Mouse (Mus musculus) stomach, embryonic 16.5 days (tissue): ENCODE data around the gene Gm13305. TPM values are rescaled to one million over a fixed set of nuclear protein-coding genes. Genes with fewer than 3 reads are reported as not detected.
"Not testable (repeated sequence)": the region's sequence is repeated elsewhere in the genome, so short reads cannot be mapped to it uniquely, and the experiment has no call there.

ENCODE experiments used
- ATAC-seq: fragments of 200-750 bp; cut with Nextera tagmentation; 2 replicates; pipeline ENCODE4 v1.8.0; 2017; ENCODE audit warnings: moderate number of reproducible peaks, moderate TSS enrichment; ENCODE audit not compliant: insufficient read depth, low FRiP score
- H3K27ac ChIP-seq: fragments of 300-500 bp; sonication (generic); 2 replicates; pipeline ENCODE4 v1.5.1; 2014; ENCODE audit warnings: low read length
- H3K27me3 ChIP-seq: fragments of 300-500 bp; sonication (generic); 2 replicates; pipeline ENCODE4 v1.6.1; 2014; ENCODE audit warnings: low read length, control low read depth, mixed read lengths; ENCODE audit not compliant: control insufficient read depth, insufficient read depth
- H3K36me3 ChIP-seq: fragments of 300-500 bp; sonication (generic); 2 replicates; pipeline ENCODE4 v1.6.1; 2014; ENCODE audit warnings: low read length; ENCODE audit not compliant: control insufficient read depth, insufficient read depth
- H3K4me1 ChIP-seq: fragments of 300-500 bp; sonication (generic); 2 replicates; pipeline ENCODE4 v1.6.1; 2014; ENCODE audit warnings: low read length, control low read depth, mixed read lengths; ENCODE audit not compliant: control insufficient read depth, insufficient read depth
- H3K4me2 ChIP-seq: fragments of 300-500 bp; sonication (generic); 2 replicates; pipeline ENCODE4 v1.6.1; 2014; ENCODE audit warnings: low read depth, low read length, mixed read lengths
- H3K4me3 ChIP-seq: fragments of 300-500 bp; sonication (generic); replicated peaks from 2 replicates; pipeline ENCODE4 v1.5.1; 2014; ENCODE audit warnings: mild to moderate bottlenecking, low read length
- H3K9ac ChIP-seq: fragments of 300-500 bp; sonication (generic); 2 replicates; pipeline ENCODE4 v1.6.1; 2014; ENCODE audit warnings: low read length
- H3K9me3 ChIP-seq: fragments of 300-500 bp; sonication (generic); replicated peaks from 2 replicates; pipeline ENCODE4 v1.6.1; 2016; ENCODE audit warnings: low read length, control low read depth; ENCODE audit not compliant: control insufficient read depth
- WGBS: fragments of 180-500 bp; shearing (Covaris S2); extraction: QIAGEN DNeasy Blood & Tissue Kit; methylation state at CpG from one replicate; pipeline ENCODE4 v1.1.7; 2014; 5-methylcytosine and 5-hydroxymethylcytosine counted together
- polyA plus RNA-seq: library from polyadenylated mRNA; unstranded; fragments of >200 nt; fragmentation: Nextera tagmentation; extraction: Ambion mirVana; gene quantifications from 2 replicates; pipeline ENCODE4 v1.2.1, GENCODE M21; 2015

Gm13305 gene
- 0.30 TPM in 1 of 2 replicates, not detected in the other for polyA plus RNA-seq

- ATAC-seq, H3K27ac ChIP-seq, H3K9me3 ChIP-seq, H3K4me1 ChIP-seq, H3K4me3 ChIP-seq, H3K27me3 ChIP-seq, H3K36me3 ChIP-seq, H3K4me2 ChIP-seq, H3K9ac ChIP-seq: not testable (repeated sequence)
- no CpG with 5 or more reads among the region's 7 CpGs for WGBS
Measured at GRCm38 (mm10) chr4:42168503-42168902, at the start of gene Gm13305. Gene Gm13305, minus strand, starts transcription at chr4:42168603.

DNA sequence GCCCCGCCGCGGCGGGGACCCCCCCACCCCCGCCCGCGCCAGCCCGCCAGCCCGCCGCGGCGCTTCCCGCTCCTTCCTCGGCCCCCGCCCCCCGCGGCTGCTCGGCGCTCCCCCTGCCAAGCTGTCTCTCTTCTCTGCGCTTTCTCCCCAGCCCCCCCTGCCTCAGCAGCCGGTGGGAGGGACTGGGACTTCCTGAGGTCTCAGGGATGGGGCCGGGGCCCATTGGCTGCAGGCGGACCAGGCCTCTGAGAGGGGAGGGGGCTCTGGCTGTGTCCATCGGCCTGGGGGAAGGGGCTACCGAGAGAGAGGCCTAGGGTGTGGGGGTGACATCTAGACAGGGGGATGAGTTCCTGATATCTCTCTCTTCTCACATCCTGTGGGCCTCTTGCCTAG is 16.6 kb upstream of the Gm13305 start:
- H3K9me3 ChIP-seq, H3K9ac ChIP-seq, H3K4me3 ChIP-seq, H3K36me3 ChIP-seq, H3K27me3 ChIP-seq, H3K4me2 ChIP-seq, ATAC-seq, H3K27ac ChIP-seq, H3K4me1 ChIP-seq: not testable (repeated sequence)
- WGBS: no CpG with 5 or more reads among the region's 25 CpGs

- H3K36me3 ChIP-seq, H3K9me3 ChIP-seq, H3K27ac ChIP-seq, H3K4me2 ChIP-seq, H3K27me3 ChIP-seq, H3K9ac ChIP-seq, H3K4me3 ChIP-seq, H3K4me1 ChIP-seq: not testable (repeated sequence)
- ATAC-seq: peak; percentile 33; the same call in 1 of the 2 replicates
- WGBS: no CpG with 5 or more reads among the region's 58 CpGs
Measured at GRCm38 (mm10) chr4:42184324-42184979, 16.0 kb upstream of the Gm13305 start.

DNA sequence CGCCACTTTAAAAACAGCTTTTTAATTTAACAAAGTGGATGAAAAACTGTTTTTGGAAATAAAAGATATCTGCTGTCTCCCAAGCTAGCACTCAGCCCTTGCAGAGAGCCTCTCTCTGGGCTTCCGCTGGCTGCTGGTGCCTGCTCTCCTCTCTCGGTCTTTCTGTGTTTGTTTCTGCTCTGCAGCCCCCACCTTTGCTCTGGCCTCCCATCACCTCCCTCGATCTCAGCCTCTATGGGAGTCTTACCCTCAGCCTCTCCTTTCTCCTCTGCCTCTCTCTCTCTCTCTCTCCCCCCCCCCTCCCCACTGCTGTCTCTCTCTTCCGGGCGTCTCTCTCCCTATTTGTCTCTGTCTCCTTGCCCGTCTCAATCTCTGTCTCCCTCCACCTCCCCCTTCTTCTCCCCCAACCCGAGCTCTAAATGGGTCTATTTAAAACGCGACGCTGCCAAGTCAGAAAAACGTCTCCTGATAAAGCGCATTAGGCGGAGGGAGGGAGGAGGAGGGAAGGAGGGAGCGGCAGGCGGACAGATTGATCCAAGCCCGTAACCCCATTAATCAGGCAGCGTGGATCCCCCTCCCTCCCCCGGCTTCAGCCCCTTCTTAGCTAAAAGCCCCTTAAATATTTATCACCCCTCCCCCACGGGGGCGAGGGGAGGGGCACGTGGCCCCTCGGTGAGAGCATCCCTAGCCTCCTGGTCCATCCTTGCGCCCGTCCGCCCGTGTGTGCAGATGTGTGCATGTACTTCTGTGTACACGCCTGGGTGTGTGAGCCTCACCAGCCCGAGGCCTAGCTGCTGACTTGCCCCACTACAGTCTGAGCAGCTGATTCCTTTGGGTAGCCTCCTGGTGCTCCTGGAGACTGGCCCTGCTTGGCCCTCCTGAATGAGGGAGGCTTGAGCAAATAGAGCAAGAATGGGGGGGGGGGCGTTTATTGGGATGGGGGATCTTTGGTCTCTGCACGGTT is 15.1 kb upstream of the Gm13305 start:
- not testable (repeated sequence) for H3K9ac ChIP-seq, ATAC-seq, H3K36me3 ChIP-seq, H3K9me3 ChIP-seq, H3K4me2 ChIP-seq, H3K4me1 ChIP-seq, H3K27me3 ChIP-seq, H3K27ac ChIP-seq, H3K4me3 ChIP-seq
- WGBS: no CpG with 5 or more reads among the region's 31 CpGs

DNA sequence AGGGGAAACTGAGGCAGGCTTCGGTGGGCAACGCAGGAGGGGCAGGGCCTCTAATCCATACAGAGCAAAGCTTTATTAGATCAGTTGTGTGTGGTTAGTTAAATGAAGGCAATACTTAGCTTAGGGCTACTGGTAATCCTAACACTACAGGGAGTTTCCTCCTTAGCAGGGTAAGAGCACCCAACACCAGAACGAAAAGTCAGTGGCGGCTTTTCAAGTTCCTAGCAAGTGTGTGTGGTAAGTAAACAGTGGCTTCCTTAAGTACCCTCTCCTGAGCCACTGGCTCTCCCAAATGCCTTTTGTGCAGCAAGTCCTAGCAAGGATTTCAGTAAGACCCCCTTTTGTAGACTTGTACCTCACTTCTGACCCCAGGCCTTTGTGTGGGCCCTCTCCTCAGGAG is 9.8 kb upstream of the Gm13305 start:
- not testable (repeated sequence) for H3K36me3 ChIP-seq, H3K9me3 ChIP-seq, ATAC-seq, H3K4me1 ChIP-seq, H3K9ac ChIP-seq, H3K4me2 ChIP-seq, H3K4me3 ChIP-seq, H3K27me3 ChIP-seq, H3K27ac ChIP-seq
- WGBS: no CpG with 5 or more reads among the region's 4 CpGs

DNA sequence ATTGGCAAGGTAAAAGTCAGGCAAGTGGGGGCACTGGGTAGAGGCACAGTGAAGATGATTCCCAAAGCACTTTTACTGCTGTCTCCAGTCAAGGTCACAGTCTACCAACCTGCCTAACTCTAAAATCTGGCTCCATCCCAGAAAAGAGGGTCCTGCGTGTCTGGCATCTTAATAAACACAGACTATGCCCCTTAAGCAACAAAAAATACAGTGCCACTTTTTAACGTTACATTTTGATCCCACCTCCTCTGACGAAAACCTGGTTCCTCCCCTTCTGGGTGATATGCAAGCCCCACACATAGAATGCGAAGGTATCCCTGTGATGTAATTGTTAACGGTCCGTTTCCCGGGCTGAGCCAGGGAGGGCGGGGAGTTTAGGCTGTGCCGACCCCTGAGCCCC is 15.3 kb downstream of the Gm13305 start, which contains the start of gene Gm13306:
Gene Gm13306, plus strand, starts transcription at position 301 of the 400 bp plus-strand sequence.
- ATAC-seq, H3K27me3 ChIP-seq, H3K27ac ChIP-seq, H3K4me1 ChIP-seq, H3K36me3 ChIP-seq, H3K4me2 ChIP-seq, H3K9ac ChIP-seq, H3K9me3 ChIP-seq, H3K4me3 ChIP-seq: not testable (repeated sequence)
- no CpG with 5 or more reads among the region's 9 CpGs for WGBS

DNA sequence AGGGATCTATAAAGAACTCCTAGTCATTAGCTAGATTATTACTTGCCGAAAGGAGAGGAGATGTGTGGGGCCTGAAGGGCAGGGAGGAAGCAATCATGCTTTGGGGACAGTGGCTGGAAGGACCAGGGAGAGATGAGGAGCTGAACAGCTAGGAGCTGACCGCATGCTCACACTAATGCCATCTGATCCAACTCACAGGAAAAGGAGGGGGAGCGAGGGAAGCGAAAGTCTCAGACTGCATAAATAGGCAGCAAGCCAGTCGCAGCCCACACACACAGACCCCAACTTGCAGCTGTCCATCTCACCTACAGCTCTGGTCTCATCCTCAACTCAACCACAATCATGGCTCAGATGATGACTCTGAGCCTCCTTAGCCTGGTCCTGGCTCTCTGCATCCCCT is 53.9 kb downstream of the Gm13305 start, which contains the start of gene Gm13304:
Gene Gm13304, plus strand, starts transcription at position 301 of the 400 bp plus-strand sequence.
- not testable (repeated sequence) for H3K4me2 ChIP-seq, ATAC-seq, H3K9me3 ChIP-seq, H3K9ac ChIP-seq, H3K4me1 ChIP-seq, H3K4me3 ChIP-seq, H3K36me3 ChIP-seq, H3K27ac ChIP-seq, H3K27me3 ChIP-seq
- WGBS: no CpG with 5 or more reads among the region's 5 CpGs
